ENCODE assay signal across 8 mouse cellular contexts in genomic region chr7:29162750-29163525, GRCm38 (mm10). TPM values are rescaled to one million over a fixed set of nuclear protein-coding genes. Genes with fewer than 3 reads are reported as not detected.
DNase-seq lines count a peak whose midpoint lies in the region; ATAC-seq lines count a peak whose summit lies in the region.

No protein-coding gene starts in this region.

- peaks cover 4% of the 10 kb centered on the region; the same call in 1 of the 2 replicates for H3K36me3 ChIP-seq in heart, embryonic 10.5 days
- peaks cover 4% of the 10 kb centered on the region for H3K36me3 ChIP-seq in kidney, embryonic 16.5 days (ENCODE audit: insufficient read depth, low read length)
- peaks cover 33% of the 10 kb centered on the region for H3K36me3 ChIP-seq in hindbrain, embryonic 14.5 days (replicated peaks; ENCODE audit: control insufficient read depth, insufficient read depth)

- peaks cover 50% of the 10 kb centered on the region for H3K27me3 ChIP-seq in heart, embryonic 10.5 days (ENCODE audit: insufficient read depth, poor library complexity, severe bottlenecking)
- peaks cover 14% of the 10 kb centered on the region for H3K27me3 ChIP-seq in kidney, embryonic 16.5 days (ENCODE audit: insufficient read depth, low read length)
- 0 out of 2 replicates have a peak, but pooled peaks cover 5% of the 10 kb centered on the region for H3K27me3 ChIP-seq in hindbrain, embryonic 14.5 days (ENCODE audit: control insufficient read depth, insufficient read depth, low read length)

- peak; percentile 77 for ATAC-seq in kidney, embryonic 16.5 days (ENCODE audit: low FRiP score, low TSS enrichment)
- ATAC-seq in hindbrain, embryonic 14.5 days (ENCODE audit: low FRiP score), result no peak

- no peak overlapping the region for H3K9ac ChIP-seq in kidney, embryonic 16.5 days (replicated peaks; ENCODE audit: low read length)
- H3K9ac ChIP-seq in hindbrain, embryonic 14.5 days, result no peak overlapping the region

- no peak overlapping the region for H3K4me3 ChIP-seq in heart, embryonic 10.5 days
- no peak overlapping the region for H3K4me3 ChIP-seq in kidney, embryonic 16.5 days (ENCODE audit: low read length)
- no peak overlapping the region for H3K4me3 ChIP-seq in hindbrain, embryonic 14.5 days (replicated peaks; ENCODE audit: low read length)

- WGBS in heart, embryonic 10.5 days, result 14% methylated on average over 9 of the region's 9 CpGs
- 18% methylated on average over 9 of the region's 9 CpGs for WGBS in kidney, embryonic 16.5 days
- 26% methylated on average over 9 of the region's 9 CpGs for WGBS in hindbrain, embryonic 14.5 days

- H3K27ac ChIP-seq in heart, embryonic 10.5 days, result no peak overlapping the region
- no peak overlapping the region for H3K27ac ChIP-seq in kidney, embryonic 16.5 days (ENCODE audit: low read length)
- H3K27ac ChIP-seq in hindbrain, embryonic 14.5 days, result no peak overlapping the region

- H3K4me1 ChIP-seq in heart, embryonic 10.5 days, result peaks cover 20% of the 10 kb centered on the region
- peaks cover 10% of the 10 kb centered on the region for H3K4me1 ChIP-seq in kidney, embryonic 16.5 days (ENCODE audit: insufficient read depth, low read length)
- peaks cover 4% of the 10 kb centered on the region for H3K4me1 ChIP-seq in hindbrain, embryonic 14.5 days (replicated peaks; ENCODE audit: control insufficient read depth, insufficient read depth, low read length)

- H3K9me3 ChIP-seq in heart, embryonic 10.5 days, result no peaks in the 10 kb centered on the region
- no peaks in the 10 kb centered on the region for H3K9me3 ChIP-seq in kidney, embryonic 16.5 days (ENCODE audit: low read length)
- no peaks in the 10 kb centered on the region for H3K9me3 ChIP-seq in hindbrain, embryonic 14.5 days (ENCODE audit: control insufficient read depth, low read length)

- peak; percentile 88 for DNase-seq in heart, embryonic 10.5 days (ENCODE audit: low spot score)
- DNase-seq in heart, adult 18-20 months, result no peak
- peak; percentile 48 for DNase-seq in embryo, embryonic 9.5 days (ENCODE audit: extremely low spot score)
- DNase-seq in lung, postnatal 14 days, result peak; percentile 68
- no peak for DNase-seq in hindbrain, embryonic 14.5 days (ENCODE audit: low spot score)
- no peak for DNase-seq in cerebellum, adult 9-11 months
- no peak for DNase-seq in frontal cortex, postnatal 10 days (ENCODE audit: low spot score in 2 of 2)

- H3K4me2 ChIP-seq in kidney, embryonic 16.5 days (replicated peaks; ENCODE audit: low read depth, low read length), result no peak overlapping the region; the same call in 1 of the 2 replicates
- no peak overlapping the region for H3K4me2 ChIP-seq in hindbrain, embryonic 14.5 days (replicated peaks)

RNA-seq across cellular contexts. Expression of gene Fam98c, which starts 6.9 kb away (rescaled TPM):
- polyA plus RNA-seq in heart, embryonic 10.5 days (2016; fragmentation: Nextera tagmentation; extraction: Ambion mirVana), result 13.3 and 14.6 TPM in 2 replicates
- total RNA-seq in heart, adult 18-20 months (2021), result 10 to 100 TPM; 10.4 to 12.1 TPM
- polyA plus RNA-seq in kidney, embryonic 16.5 days (2015; fragmentation: Nextera tagmentation; extraction: Ambion mirVana), result 20.0 and 20.4 TPM in 2 replicates
- 25.8 and 32.8 TPM in 2 replicates for polyA plus RNA-seq in hindbrain, embryonic 14.5 days (2014; fragmentation: Nextera tagmentation; extraction: Ambion mirVana)

RNA-seq across cellular contexts. Expression of gene Ggn, which starts 7.1 kb away (rescaled TPM):
- polyA plus RNA-seq in heart, embryonic 10.5 days (2016; fragmentation: Nextera tagmentation; extraction: Ambion mirVana), result 0.51 and 0.64 TPM in 2 replicates
- total RNA-seq in heart, adult 18-20 months (2021), result under 1 TPM; 0.25 to 0.28 TPM
- 0.94 and 1.0 TPM in 2 replicates for polyA plus RNA-seq in kidney, embryonic 16.5 days (2015; fragmentation: Nextera tagmentation; extraction: Ambion mirVana)
- polyA plus RNA-seq in hindbrain, embryonic 14.5 days (2014; fragmentation: Nextera tagmentation; extraction: Ambion mirVana), result 0.36 and 1.0 TPM in 2 replicates

RNA-seq across cellular contexts. Expression of gene Spred3, which starts 7.3 kb away (rescaled TPM):
- 1.4 and 2.7 TPM in 2 replicates for polyA plus RNA-seq in heart, embryonic 10.5 days (2016; fragmentation: Nextera tagmentation; extraction: Ambion mirVana)
- total RNA-seq in heart, adult 18-20 months (2021), result under 1 TPM; 0.60 to 0.77 TPM
- 3.4 and 4.6 TPM in 2 replicates for polyA plus RNA-seq in kidney, embryonic 16.5 days (2015; fragmentation: Nextera tagmentation; extraction: Ambion mirVana)
- polyA plus RNA-seq in hindbrain, embryonic 14.5 days (2014; fragmentation: Nextera tagmentation; extraction: Ambion mirVana), result 10.3 and 10.5 TPM in 2 replicates

RNA-seq across cellular contexts. Expression of gene Psmd8, which starts 17.6 kb away (rescaled TPM):
- polyA plus RNA-seq in heart, embryonic 10.5 days (2016; fragmentation: Nextera tagmentation; extraction: Ambion mirVana), result 244 and 267 TPM in 2 replicates
- 100 to 1,000 TPM; 119 to 124 TPM for total RNA-seq in heart, adult 18-20 months (2021)
- 270 and 282 TPM in 2 replicates for polyA plus RNA-seq in kidney, embryonic 16.5 days (2015; fragmentation: Nextera tagmentation; extraction: Ambion mirVana)
- polyA plus RNA-seq in hindbrain, embryonic 14.5 days (2014; fragmentation: Nextera tagmentation; extraction: Ambion mirVana), result 295 and 302 TPM in 2 replicates

RNA-seq across cellular contexts. Expression of gene Rasgrp4, which starts 28.3 kb away (rescaled TPM):
- 0.74 and 0.79 TPM in 2 replicates for polyA plus RNA-seq in heart, embryonic 10.5 days (2016; fragmentation: Nextera tagmentation; extraction: Ambion mirVana)
- total RNA-seq in heart, adult 18-20 months (2021), result 1 to 10 TPM in 1 of 2 experiments, under 1 TPM in 1; 0.92 to 1.1 TPM
- 0.66 and 0.84 TPM in 2 replicates for polyA plus RNA-seq in kidney, embryonic 16.5 days (2015; fragmentation: Nextera tagmentation; extraction: Ambion mirVana)
- polyA plus RNA-seq in hindbrain, embryonic 14.5 days (2014; fragmentation: Nextera tagmentation; extraction: Ambion mirVana), result 0.91 and 1.1 TPM in 2 replicates

Comparison
In these comparisons a context has a peak if more than half of its experiments do, and no peak if none do; other contexts are left out.
1. DNase-seq: peak in heart, embryonic 10.5 days (single experiment), embryo, embryonic 9.5 days (single experiment) and lung, postnatal 14 days (single experiment); none in heart, adult 18-20 months (0 of 2), hindbrain, embryonic 14.5 days (single experiment), cerebellum, adult 9-11 months (single experiment) and frontal cortex, postnatal 10 days (0 of 2).